Mouse (Mus musculus) E14TG2a.4 (cell line): ENCODE measurements around the gene Dntt.

Source experiments
- H3K27me3 ChIP-seq: 2 replicates; pipeline ENCODE4 v1.6.1; 2014; ENCODE audit warnings: low read length, control low read depth; ENCODE audit not compliant: insufficient read depth
- H3K36me3 ChIP-seq: 2 replicates; pipeline ENCODE4 v1.6.1; 2014; ENCODE audit warnings: low read length, control low read depth; ENCODE audit not compliant: insufficient read depth
- H3K4me1 ChIP-seq: replicated peaks from 2 replicates; pipeline ENCODE4 v1.6.1; 2014; ENCODE audit warnings: low read depth, low read length, control low read depth
- H3K4me3 ChIP-seq: replicated peaks from 2 replicates; pipeline ENCODE4 v1.5.1; 2014; ENCODE audit warnings: mild to moderate bottlenecking, low read length
- H3K9me3 ChIP-seq: 2 replicates; pipeline ENCODE4 v1.6.1; 2014; ENCODE audit warnings: low read length, control low read depth
- CTCF ChIP-seq: conservative IDR thresholded peaks from 2 replicates; pipeline ENCODE4 v1.5.1; 2014; ENCODE audit warnings: low read length
- NANOG ChIP-seq: IDR thresholded peaks from 2 replicates; pipeline ENCODE4 v1.6.1; 2014; ENCODE audit warnings: borderline replicate concordance, low read length, mixed read lengths
- POU5F1 ChIP-seq: IDR thresholded peaks from 2 replicates; pipeline ENCODE4 v1.6.1; 2014; ENCODE audit warnings: low read length, borderline replicate concordance

The Dntt gene

GRCm38 (mm10) chr19:41029219-41029618 lies at the start of gene Dntt:
Dntt (plus strand) TSS chr19:41029275.
- Histone ChIP-seq H3K36me3 (no peaks in the 10 kb centered on the region), H3K9me3 (no peaks in the 10 kb centered on the region), H3K27me3 (peaks cover 6% of the 10 kb centered on the region; the same call in 1 of the 2 replicates), H3K4me1 (no peaks in the 10 kb centered on the region), H3K4me3 (no peak within 1 kb of the TSS)
- TF ChIP-seq CTCF (no peak), POU5F1 (no peak), NANOG (no peak)

GRCm38 (mm10) chr19:40980671-40981070 lies 48.4 kb upstream of the Dntt start:
- Histone ChIP-seq H3K4me3 (no peak overlapping the region), H3K4me1 (no peaks in the 10 kb centered on the region), H3K27me3 (no peaks in the 10 kb centered on the region), H3K36me3 (no peaks in the 10 kb centered on the region), H3K9me3 (no peaks in the 10 kb centered on the region)
- TF ChIP-seq POU5F1 = no peak
- TF ChIP-seq NANOG = no peak
- no peak for TF ChIP-seq CTCF

DNA sequence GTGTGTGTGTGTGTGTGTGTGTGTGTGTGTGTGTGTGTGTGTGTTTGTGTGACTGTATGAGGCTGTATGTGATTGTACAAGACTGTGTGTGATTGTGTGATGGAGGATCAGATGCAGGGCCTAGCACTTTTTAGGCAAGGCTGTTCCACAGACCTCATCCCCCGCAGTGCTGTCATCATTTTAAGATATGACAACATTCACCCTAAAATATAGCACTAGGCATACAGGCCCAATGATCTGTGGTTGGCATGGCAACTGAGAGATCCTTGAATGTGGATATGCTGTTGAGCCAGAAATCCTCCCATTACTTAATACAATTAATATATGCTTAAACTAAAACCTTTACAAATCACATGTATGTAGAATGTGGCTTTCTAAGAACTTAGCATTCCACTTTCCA lies 44.5 kb upstream of the Dntt start:
- Histone ChIP-seq H3K4me1 (no peaks in the 10 kb centered on the region), H3K9me3 (no peaks in the 10 kb centered on the region), H3K36me3 (no peaks in the 10 kb centered on the region), H3K27me3 (peaks cover 7% of the 10 kb centered on the region), H3K4me3 (no peak overlapping the region)
- TF ChIP-seq NANOG (no peak), POU5F1 (no peak), CTCF (no peak)

DNA sequence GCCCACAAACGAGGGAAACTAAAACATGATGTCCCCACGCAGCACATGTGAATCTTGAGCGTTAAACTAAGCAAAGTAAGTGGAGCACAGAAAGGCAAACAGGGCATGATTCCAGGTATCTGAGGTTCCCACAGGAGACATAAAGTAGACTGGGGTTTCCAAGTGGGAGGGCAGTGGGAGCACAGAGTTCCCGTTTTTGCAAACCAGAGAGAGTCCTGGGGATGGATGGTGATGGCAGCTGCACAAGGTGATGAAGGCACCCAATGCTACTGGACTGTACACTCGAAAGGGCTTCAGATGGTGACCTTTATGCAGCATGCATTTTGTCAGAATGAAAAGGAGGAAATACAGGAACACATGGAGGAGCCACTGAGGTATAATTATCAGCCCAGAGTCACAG lies 40.2 kb upstream of the Dntt start:
- Histone ChIP-seq H3K4me3 (no peak overlapping the region), H3K27me3 (peaks cover 11% of the 10 kb centered on the region), H3K9me3 (no peaks in the 10 kb centered on the region), H3K36me3 (no peaks in the 10 kb centered on the region), H3K4me1 (peaks cover 8% of the 10 kb centered on the region)
- no peak for TF ChIP-seq POU5F1
- no peak for TF ChIP-seq NANOG
- no peak for TF ChIP-seq CTCF

DNA sequence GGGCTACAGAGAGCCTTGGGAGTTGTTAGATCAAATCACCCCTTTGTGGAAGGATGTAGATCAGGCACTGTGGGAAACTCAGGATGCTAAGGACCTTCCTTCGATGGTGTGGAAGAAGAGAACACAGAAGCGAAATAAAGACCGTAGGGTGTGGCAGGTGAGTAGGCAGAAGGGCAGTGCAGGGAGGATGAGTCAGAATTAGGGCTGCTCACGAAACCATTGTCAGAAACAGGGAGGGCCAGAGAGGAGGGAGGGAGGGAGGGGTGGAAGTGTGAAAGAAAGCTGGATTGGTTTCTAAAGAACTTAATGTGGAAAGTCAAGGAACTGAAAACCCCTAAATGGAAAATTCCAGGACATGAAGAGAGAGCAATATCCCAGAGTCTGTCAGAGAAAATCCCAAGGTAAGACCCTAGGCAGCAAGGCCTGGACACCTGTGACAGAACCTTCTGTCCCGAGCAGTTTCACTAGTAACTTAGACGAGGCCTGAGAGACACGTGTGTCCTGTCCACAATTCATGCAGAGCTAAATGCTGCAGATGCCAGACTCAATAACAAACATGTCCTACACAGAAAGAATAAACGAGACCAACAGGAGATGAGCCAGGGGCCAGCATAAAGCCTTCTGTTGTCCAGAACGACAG lies 39.0 kb upstream of the Dntt start:
- H3K27me3 ChIP-seq = peaks cover 11% of the 10 kb centered on the region
- no peaks in the 10 kb centered on the region for H3K36me3 ChIP-seq
- H3K4me3 ChIP-seq = no peak overlapping the region
- H3K4me1 ChIP-seq = peaks cover 21% of the 10 kb centered on the region
- H3K9me3 ChIP-seq = no peaks in the 10 kb centered on the region
- TF ChIP-seq CTCF (no peak), POU5F1 (no peak), NANOG (no peak)

- Histone ChIP-seq H3K27me3 (peaks cover 15% of the 10 kb centered on the region), H3K9me3 (no peaks in the 10 kb centered on the region), H3K36me3 (no peaks in the 10 kb centered on the region), H3K4me1 (peaks cover 28% of the 10 kb centered on the region), H3K4me3 (no peak overlapping the region)
- TF ChIP-seq CTCF = no peak
- no peak for TF ChIP-seq POU5F1
- TF ChIP-seq NANOG = no peak
Measured at GRCm38 (mm10) chr19:40990781-40991343, 38.2 kb upstream of the Dntt start.

DNA sequence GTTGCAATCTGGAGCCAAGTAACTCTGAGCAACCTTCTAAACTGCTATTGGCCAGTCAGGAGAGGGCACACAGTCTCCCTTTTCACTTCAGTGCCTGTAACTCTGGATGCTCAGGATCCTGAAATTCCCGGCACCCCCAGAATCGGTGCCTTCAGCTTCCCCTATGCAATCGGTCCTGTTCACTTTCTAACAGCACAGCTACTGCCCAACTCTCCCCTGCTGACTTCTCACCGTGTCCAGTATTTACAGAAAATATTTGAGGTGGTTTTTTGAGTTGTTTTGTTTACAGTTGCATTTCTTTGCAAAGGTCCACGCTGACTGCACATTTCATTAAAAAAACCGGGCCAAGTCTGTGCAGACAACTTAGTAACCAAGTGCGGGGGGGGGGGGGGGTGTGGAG lies 37.4 kb upstream of the Dntt start:
- no peak for TF ChIP-seq CTCF
- H3K36me3 ChIP-seq = no peaks in the 10 kb centered on the region
- peaks cover 33% of the 10 kb centered on the region for H3K4me1 ChIP-seq
- no peaks in the 10 kb centered on the region for H3K9me3 ChIP-seq
- H3K27me3 ChIP-seq = peaks cover 16% of the 10 kb centered on the region
- H3K4me3 ChIP-seq = no peak overlapping the region

DNA sequence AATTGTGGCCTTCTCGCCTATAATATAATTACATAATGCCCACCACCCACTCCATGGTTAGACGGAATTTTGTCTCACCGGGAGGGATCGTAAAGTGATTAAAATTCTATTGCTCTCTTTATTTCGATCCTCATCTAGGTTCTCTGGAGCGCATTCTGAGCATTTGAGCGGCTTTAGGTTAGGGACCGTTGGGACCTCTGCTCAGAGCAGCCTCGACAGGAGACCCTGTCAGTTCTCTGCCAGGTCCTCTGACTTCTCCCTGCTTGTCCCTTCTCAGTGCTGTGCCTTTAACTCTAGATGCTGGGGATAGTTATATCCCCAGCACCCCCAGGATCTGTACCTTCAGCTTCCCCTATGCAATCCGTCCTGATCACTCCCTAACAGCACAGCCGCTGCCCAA lies 37.0 kb upstream of the Dntt start:
- Histone ChIP-seq H3K36me3 (no peaks in the 10 kb centered on the region), H3K4me1 (peaks cover 33% of the 10 kb centered on the region), H3K27me3 (peaks cover 16% of the 10 kb centered on the region), H3K4me3 (no peak overlapping the region), H3K9me3 (no peaks in the 10 kb centered on the region)
- no peak for TF ChIP-seq CTCF
- TF ChIP-seq POU5F1 = no peak
- TF ChIP-seq NANOG = no peak
